Mouse (Mus musculus) heart, postnatal 25 days (tissue): ENCODE results near the gene Apbb2. TPM values are rescaled to one million over a fixed set of nuclear protein-coding genes. Genes with fewer than 3 reads are reported as not detected.

Experiments used
- DNase-seq: peaks from one replicate; pipeline ENCODE4 v3.0.0; 2022; ENCODE audit warnings: low spot score
- intact Hi-C: fragments of 180-260 bp; cut with DNase I; formaldehyde crosslinking; loops from one replicate; pipeline ENCODE4 v1.15.1; 2025
- total RNA-seq, 2 experiments: library from RNA; stranded (reverse); gene quantifications; 2 replicates each; pipeline ENCODE4 v1.2.3; 2021

The Apbb2 gene
- total RNA-seq, 2 experiments from 2014 or later = 40.2 to 46.7 TPM

DNA sequence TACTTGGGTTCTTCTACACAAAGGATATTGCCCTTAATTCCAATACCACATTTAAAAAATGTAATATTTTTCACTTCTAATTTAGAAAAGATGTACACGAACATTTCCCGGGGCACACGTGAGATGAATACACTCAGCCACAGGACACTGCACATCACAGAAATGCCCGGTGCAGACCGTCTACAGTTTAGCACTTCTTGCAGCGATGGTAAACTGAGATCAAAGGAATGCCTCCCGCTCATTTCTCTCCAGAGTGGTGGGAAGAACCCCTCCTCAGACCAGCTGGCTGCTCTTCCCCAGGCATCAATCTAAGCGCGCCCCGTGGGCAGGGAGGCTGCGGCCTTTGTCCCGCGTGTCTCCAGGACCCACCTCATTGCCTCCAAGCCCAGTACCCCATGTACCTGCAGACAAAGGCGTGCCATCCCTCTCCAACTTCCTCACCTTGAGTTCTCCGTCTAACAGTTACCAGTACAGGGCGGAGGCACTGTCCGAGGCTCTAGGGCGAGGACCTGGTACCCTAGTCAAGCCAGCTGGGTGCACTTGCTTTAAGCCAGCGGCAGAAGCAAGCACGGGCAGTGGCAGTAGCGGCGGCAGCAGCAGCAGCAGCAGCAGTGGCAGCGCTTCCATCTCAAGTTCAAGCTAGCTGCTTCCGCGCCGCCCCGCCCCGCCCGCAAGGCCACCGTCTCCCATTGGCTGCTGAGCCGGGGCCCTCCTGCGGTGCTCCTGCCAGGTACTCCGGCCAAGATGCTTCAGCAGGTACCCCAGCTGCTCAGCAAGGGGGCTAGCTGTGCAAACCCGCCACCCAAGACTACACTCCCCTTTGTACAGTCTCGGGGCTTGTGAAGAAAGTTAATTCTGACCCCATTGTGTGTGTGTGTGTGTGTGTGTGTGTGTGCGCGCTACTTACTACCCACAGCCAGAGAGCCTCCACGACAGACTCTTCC is 281.3 kb downstream of the Apbb2 start:
- intact Hi-C loops = no loop called here
- peak; percentile 12 for DNase-seq

DNA sequence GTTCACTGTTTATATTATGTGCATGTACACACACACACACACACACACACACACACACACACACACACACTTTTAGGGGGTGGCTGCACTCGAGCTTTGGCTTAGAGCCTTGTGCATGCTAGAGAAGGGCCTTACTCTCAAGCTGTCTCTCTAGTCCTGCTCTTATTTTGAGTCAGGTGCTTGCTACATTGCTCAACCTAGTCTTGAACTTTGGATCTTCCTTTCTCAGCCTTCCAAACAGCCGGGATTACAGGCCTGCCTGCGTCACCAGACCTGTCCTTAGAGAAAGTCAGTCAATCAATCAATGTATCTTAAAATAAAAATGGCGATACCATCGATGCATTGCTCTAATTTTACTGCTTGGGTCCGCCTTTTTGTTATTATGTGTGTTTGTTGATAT is 287.8 kb downstream of the Apbb2 start:
- DNase-seq = no peak
- intact Hi-C loops = no loop called here

DNA sequence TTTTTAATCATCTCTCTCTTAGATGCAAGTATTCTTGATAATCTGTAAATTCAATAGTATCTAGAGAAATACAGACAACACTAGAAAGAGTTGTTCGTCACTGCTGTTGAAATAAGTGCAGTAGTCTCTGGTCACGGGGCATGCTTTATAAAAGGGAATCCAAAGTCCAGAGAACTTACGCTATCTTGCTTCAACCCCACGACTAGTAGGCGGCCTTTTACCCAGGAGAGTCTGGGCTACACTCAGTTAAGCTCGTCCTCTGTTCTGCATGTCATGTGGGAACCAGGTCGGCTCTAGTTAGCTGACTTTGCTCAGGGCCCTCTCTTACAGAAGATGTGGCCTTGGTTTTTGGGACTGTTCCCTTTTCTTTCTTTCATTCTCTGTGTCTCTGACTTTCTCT is 289.8 kb downstream of the Apbb2 start:
- DNase-seq = no peak
- intact Hi-C loops = no loop called here

DNA sequence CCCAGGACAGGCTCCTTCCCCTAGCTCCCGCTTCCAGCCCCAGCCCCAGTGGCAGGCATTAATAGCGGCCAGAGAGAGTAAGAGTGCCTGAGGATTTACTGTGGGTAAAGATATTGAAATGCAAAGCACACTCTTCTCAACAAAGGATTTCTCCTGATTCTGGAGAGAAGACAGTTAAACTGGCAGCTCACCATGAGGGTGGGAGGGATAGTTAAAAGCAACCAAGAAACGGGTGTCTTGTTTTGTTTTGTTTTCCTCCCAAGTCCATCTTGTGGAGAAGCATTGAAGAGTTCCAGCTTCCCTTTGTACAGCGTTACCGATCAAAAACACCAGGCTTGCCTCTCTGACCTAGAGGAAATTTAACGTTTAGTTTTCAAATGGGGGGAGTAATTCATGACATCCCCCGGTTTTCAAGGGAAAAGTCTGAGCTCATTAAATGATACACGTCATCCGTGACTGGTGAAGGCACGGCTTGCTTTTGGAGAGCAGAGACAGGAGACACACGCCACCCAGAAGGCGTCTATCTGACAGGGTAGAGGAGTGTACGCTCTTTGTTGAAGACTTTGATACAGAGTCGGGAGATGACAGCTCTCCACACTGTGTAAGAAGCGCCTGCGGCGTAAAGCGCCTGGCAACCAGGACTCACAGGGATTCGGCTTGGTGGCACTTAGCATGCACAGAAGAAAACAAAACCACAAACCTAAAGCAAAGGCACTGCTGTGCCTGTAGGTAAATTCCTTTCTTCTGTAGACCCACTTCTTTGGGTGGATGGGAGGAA is 290.4 kb downstream of the Apbb2 start:
- intact Hi-C loops = no loop called here
- no peak for DNase-seq

DNA sequence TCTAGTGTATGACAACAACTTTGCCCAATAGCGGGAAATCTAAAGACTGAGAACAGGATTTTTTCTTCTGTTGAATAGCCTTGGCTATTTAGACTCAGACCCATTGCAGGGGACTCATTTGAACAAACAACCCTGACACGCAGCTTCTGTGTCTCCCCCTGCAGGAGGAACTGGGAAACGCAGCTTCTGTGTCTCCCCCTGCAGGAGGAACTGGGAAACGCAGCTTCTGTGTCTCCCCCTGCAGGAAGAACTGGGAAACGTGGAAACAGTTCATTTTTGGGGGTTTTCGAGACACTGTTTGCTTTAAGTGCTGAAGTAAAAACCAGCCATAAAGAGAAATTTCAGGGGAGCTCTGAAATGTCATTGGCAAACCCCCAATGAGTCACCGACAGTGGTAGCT is 292.2 kb downstream of the Apbb2 start:
- no peak for DNase-seq
- intact Hi-C loops = no loop called here

DNA sequence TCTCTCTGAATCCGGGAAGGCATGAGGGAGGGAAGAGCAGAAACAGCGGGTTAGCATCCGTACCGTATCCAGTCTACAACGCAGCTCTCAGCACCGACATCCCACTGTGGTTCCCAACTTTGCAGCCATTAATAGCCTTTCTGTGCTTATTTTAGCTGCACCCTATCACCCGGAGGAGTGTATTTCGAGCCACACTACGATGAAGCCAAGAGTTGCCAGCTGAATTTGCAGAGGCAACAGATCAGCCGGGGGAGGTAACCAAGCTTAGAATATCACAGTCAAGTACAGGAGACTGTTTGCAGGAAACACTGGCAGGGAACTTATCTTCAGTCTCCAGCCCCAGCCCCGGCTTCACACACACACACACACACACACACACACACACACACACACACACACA is 295.0 kb downstream of the Apbb2 start:
- DNase-seq = peak; percentile 22
- intact Hi-C loops = no loop called here

DNA sequence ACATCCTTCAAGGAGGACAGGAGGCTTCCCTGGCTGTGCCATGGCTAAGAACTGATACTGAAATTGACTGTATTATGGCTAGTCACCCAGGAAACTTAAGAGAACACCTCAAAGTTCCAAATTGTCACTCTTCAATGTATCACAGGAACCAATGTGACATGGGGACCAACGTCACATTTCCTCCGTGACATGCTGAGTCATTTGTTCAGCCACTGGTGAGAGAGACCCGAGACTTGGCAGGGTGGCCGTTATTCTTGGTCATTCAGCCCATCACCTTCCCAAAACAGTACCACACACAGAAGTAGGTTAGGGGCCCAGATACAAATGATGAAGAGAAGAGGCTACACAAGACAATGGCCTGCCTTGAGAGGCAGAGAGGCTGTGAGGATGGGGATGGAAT is 295.5 kb downstream of the Apbb2 start:
- intact Hi-C loops = no loop called here
- no peak for DNase-seq

DNA sequence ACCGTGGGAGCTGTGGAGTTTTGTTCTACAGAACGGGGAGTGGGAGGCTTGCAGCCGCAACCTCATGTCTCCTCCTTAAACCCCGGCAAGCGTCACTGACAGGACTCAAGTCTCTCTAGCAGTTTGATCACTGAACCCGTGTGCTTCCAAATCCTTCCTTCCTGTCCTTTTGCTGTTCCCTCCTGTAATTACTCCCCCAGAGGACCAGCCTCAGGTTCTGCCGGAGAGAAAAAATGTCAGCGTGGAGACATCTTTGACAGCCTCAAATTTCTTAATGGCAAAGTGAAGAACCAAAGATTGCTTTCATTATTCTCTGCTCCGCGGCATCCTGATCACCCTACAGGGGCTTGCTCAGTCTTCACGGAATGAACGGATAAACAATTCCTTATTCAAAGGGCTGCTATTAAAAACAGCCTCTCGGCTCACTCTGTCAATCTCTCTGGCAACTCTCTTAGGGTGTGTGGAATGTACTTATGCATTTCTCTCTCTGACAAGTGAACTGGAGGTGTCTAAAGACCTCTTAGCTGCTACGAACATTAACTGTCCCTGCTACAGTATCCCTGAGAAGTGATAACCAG is 298.7 kb downstream of the Apbb2 start:
- DNase-seq = no peak
- intact Hi-C loops = loop anchor here (5.0 kb wide), 1 partner anchor 58 kb away; no protein-coding TSS in a partner anchor

DNA sequence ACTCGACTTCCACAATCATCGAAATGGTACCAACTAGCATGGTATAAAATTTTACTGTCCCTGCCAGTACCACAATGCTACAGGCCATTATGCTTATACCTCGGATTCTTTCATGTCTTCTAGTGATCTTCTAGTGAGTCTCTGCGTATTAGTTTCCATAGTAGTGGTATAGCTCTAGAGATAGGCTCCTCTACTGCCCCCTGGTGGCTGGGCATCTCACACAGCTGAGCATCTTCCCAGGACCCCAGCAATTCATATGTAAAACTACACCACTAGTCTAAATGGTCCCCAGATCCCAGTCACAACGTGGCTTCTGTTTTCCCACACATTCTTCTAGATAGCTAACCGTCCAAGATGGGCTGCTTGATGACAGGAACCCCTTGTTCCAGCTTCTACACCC is 299.2 kb downstream of the Apbb2 start:
- intact Hi-C loops = loop anchor here (5.0 kb wide), 1 partner anchor 57 kb away; no protein-coding TSS in a partner anchor
- DNase-seq = no peak

DNA sequence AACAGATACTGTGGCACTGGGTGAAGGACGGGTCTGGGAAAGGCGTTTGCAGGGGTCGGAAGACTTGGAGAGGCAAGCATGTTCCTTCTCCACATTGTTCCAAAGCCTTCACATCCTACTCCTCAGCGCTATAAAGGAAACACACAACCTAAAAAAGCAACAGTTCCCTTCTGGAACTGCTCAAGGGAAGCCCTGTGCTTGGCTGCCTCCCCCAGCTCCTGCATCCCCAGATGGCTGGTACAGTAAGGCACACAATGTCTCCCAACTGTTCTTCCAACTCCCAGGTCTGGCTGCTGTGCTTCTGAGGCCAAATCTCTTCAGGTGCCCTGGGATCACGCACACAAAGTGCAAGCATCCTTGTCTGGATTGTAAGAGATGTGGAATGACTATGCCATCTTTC is 302.8 kb downstream of the Apbb2 start:
- intact Hi-C loops = loop anchor here (5.0 kb wide), 1 partner anchor 53 kb away; no protein-coding TSS in a partner anchor

DNA sequence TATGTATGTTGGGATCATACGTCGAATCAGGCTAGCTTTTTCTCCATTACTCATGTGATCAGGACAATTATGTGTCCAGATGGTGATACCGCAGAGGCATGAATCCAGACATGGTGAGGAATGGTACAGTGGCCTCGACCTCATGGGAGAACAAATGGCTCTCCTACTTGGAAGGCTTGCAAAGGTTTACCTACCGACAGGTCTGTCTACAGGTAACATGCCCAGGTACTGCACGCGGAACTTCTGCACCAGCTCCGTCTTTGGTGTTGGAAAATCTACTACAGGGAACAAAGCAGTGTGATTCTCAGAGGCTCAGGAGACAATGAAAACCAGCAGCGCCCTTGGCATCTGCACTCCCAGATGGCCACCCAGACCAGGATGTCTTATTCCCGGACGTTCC is 307.8 kb downstream of the Apbb2 start:
- no peak for DNase-seq
- intact Hi-C loops = no loop called here

More for the DNA sequence above, 302.8 kb downstream of the Apbb2 start:
- no peak for DNase-seq

DNA sequence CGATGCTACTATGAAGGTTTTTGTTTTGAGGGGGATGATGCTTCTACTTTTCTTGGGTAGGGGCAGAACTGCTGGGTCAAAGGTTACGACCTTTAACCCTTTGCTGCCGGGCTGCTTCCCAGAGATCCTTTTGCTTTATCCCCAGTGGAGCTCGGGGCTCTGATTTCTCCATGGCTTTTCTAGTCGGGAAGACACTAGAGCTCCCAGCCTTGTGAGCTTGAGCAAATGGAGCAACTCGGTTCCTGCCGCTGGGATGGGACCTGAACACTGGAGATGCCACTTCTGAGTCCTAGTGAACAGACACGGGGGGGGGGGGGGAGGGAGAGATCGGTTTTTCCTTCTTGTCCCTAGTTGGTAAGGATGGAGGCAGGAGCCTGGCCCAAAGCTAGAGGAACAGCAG is 308.3 kb downstream of the Apbb2 start:
- intact Hi-C loops = no loop called here
- no peak for DNase-seq

DNA sequence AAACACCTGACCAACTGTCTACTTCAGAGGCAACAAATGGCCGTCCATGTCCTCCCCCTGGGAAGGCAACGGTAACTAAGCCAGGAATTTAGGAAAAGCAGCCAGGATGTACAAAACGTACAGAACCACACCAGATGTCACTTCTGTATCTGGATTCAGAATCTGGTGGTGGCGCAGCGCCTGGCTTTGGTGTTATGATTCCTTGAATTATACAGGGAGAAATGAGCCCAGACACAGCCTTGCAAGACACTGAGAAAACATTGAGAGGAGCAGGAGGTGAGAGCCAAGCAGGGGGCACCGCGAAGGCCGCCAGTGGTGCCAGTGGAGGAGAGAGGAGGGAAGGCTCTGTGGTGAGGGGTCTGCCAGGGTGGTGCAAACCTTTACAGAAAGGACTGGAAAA is 313.1 kb downstream of the Apbb2 start:
- intact Hi-C loops = no loop called here
- DNase-seq = no peak

DNA sequence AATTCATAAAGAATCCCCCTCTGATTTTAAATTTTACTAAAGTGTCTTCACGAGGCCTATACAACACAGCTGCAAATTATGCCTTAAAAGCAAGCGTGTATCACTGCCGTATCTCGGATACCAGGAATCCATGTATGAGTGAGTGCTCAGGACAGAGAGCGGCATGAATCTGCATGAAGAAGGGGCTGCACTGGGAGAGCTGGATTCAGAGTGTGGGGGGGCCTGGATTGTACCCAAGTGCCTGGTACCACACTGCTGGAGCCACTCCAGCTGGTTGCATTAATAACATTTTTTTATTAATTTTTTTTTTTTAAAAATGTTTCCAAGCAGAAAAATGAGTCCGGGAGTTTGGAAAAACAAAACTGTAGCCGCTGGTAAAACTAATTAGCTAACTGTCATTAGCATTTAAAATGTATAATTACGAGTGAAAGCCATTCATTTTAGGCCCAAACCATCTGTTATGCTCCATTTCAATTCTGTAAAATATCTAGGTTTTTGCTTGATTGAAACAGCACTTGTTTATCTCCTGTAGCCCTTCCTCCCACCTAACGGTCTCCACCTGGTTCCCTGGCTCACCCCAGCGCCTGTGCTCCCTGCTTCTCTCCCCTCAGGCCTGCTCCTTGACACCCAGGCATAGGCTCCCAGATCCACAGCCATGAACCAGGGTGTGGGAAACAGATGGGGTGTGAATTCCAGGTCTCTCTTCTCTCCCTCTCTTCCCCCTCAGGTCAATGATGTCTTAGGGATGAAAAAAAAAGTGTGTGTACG is 314.1 kb downstream of the Apbb2 start:
- DNase-seq = no peak
- intact Hi-C loops = no loop called here

DNA sequence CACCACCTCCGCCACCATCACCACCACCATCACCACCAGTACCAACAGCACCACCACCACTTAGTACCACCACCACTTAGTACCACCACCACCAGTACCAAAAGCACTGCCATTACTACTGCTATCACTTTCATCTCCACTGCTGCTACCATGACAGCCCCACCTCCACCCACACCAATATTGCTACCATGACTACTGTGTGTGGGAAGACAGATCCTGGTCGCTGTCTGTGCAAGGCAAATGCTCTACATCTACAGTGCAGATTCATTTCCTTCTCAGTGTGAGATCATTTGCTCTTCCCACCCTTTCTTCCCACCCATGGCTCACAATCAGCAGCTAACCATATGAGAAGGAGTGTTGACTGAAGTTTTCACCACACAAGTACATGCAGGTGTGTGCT is 315.7 kb downstream of the Apbb2 start:
- intact Hi-C loops = no loop called here
- DNase-seq = no peak

DNA sequence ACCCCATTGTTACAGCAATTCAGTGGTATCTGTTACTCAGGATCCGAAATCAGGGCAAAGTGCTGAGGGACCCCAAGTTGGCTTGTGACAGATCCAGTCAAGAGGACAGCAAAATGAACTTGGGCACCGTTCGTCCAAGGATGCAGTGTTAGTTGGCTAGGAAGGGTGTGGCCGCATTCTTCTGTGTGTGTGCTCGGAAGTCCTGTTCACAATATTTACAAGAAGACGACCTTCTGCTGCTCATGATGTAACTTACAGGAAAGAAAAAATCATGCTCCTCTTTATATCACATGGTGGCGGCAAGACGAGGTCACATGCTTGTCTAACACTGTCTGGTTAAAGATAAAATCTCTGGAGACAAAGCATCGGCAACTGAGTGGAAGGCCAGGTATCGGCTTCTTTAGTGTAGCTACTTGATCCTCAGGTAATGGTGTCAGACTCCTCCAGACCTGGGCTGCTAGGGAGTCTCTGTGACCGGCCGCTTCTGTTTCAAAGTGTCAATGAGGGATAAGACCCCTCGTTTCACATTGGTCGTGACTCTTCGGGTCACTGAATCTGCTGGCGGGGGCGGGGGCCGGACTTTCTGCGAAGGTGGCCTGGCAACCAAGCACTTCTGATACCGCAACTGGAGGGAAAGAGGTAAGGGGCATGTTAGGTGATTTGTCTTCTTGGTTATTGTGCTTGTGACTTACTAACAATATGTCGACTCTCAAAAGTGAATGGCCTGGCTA is 316.3 kb downstream of the Apbb2 start:
- DNase-seq = no peak
- intact Hi-C loops = no loop called here

DNA sequence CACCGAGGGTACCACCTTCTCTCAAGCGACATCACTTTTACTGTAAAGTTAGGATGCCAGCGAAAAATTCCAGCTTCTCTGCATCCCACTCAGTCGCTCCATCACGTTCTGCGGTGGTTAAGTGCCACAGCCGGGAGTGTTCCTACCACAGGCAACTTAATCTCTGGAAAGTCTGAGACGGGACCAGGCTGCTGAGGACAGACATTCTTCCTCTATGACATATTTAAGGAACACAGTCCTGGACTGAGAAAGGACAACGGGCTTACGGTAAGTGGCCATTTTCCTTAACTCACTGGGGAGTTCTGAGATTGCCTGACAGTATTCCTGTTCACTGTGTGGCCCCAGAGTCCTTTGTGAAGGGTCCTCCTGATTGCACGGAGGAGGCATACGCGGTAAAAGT is 318.0 kb downstream of the Apbb2 start:
- intact Hi-C loops = no loop called here
- DNase-seq = no peak

DNA sequence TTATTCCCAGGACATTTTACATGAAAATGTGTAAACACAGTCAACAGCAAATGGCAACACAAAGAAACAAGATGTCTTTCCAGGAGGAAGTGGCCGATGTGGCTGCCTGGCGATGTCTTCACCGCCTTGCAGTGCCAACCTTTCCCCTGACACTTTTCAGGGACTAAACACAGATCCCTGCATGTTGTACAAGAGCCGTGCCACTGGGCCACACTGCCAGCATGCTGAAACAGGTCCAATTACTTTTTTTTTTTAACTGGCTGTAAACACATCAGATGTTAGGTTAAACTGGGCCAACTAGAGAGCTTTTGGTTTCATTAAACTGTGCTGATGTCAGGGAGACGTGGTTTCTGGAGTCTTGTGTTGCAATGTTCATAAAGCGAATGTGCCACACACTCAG is 319.7 kb downstream of the Apbb2 start:
- intact Hi-C loops = no loop called here

DNA sequence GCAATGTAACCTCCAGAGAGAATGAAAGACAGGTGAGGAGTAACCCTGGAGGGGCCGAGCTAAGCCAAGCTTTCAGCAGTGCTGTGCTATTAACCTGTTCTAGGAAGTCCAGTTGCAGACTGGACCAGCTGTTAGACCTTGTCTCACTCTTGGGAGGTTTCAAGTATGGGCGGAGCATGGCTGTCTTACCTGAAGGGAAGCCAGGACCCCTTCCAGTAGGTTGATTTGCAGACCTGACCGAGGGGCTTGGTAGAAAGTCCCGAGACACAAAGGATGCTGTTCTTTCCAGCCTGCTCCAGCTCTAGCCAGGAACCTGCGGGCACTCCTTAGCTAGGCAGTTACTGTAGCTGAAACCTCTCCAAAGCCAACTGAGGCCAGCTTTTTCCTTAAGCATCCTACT is 322.5 kb downstream of the Apbb2 start:
- no peak for DNase-seq
- intact Hi-C loops = no loop called here

More for the DNA sequence above, 319.7 kb downstream of the Apbb2 start:
- no peak for DNase-seq
